Mouse (Mus musculus): Measurements from ENCODE around the gene Msantd2. TPM values are rescaled to one million over a fixed set of nuclear protein-coding genes. Genes with fewer than 3 reads are reported as not detected.

The Msantd2 gene
- 34.4 and 36.7 TPM in 2 replicates for polyA plus RNA-seq (2016; fragmentation: Nextera tagmentation; extraction: Ambion mirVana)

DNA sequence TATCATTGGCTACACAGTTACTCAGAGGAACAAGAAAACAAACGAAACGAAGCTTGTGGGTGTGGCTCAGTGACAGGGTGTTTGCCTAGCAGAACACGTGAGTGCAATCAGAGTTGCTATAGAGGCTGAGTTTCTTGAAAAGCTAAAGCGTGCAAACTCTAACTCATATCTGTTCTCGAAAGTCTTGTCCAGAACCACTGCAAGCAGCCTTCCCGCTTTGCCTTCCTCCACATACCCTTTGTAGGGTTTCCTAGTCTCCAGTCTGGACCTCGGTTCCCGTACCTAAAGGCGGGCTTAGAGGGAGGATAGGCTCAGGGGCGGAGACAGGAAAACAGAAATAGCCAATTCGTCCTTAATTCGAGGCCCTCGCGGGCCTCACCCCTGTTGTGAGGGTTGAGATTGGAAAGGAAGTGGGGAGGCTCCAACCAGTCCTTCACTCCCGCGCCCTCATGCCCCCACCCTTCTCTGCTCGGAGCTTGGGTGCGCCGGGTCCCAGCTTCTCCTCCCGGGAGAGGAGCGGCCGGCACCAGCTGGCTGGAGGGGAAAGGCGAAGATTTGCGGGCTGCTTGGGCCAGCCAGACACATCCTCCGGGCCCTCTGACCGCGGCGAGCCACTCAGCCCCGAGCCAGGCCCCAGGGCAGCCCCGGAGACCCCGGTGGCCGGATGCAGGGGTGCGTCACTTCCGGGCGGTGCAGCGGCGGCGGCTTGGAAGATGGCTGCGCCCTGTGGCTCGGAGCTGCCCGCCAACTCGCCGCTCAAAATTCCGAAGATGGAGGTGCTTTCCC lies at the start of gene Msantd2:
Gene Msantd2, plus strand, starts transcription at position 709 of the 786 bp plus-strand sequence.
- H3K36me3 ChIP-seq (replicated peaks) = peaks cover 19% of the 10 kb centered on the region
- H3K9me3 ChIP-seq = no peaks in the 10 kb centered on the region
- H3K27ac ChIP-seq (replicated peaks) = peak within 1 kb of the TSS; percentile 97
- H3K4me1 ChIP-seq = peaks cover 28% of the 10 kb centered on the region
- no peaks in the 10 kb centered on the region for H3K27me3 ChIP-seq (replicated peaks; ENCODE audit: low read depth, poor library complexity, severe bottlenecking)
- peak within 1 kb of the TSS; percentile 77 for H3K4me3 ChIP-seq
- whole genome bisulfite sequencing = under 1% methylated on average over 44 of the region's 44 CpGs
- DNase-seq (ENCODE audit: low spot score) = peak; percentile 95

DNA sequence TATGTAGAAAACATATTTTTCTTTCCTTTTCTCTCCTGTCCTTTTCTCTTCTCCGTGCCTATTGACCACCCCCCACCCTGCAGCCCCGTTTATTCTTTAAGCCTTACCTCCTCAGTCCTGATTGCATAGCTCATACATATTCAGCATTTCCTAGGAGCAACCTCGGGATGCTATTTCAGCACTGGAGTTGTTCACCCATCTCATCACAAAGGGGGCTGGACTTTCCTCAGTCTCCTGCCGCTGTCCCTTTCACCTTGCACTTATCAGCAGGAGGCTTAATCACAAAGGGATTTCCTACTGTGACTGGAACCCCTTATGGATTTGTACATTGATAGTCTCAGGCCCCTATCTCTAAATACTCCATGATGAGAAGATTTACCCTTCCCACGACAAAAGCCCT lies 36.7 kb upstream of the Msantd2 start:
- Histone ChIP-seq H3K36me3 (replicated peaks) (no peaks in the 10 kb centered on the region), H3K4me1 (peaks cover 27% of the 10 kb centered on the region), H3K27ac (replicated peaks) (no peak overlapping the region), H3K9me3 (no peaks in the 10 kb centered on the region), H3K4me3 (no peak overlapping the region), H3K27me3 (replicated peaks; ENCODE audit: low read depth, poor library complexity, severe bottlenecking) (peaks cover 84% of the 10 kb centered on the region)
- WGBS = 2% methylated on average over 5 of the region's 5 CpGs
- DNase-seq (ENCODE audit: low spot score) = no peak

DNA sequence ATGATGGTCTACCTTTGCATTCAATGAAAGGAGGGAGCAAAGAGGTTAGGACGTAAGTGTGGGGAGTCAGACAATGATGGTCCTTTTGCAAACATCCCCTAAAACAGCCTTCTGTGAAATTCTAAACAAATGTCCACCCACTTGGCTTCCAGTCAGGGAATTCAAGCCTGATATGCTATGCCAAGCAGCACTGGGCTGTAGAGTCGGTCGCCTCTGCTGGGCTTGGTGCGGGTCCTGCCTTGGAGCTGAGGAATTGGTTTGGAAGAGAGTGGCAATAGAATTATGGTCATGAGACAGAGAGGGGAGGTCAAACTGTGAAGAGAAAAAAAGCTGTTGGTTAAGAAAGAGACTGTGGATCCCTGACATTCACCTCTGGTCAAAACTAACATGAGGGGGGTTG lies 35.8 kb upstream of the Msantd2 start:
- peaks cover 88% of the 10 kb centered on the region for H3K27me3 ChIP-seq (replicated peaks; ENCODE audit: low read depth, poor library complexity, severe bottlenecking)
- DNase-seq (ENCODE audit: low spot score) = no peak
- WGBS = 37% methylated on average over 4 of the region's 4 CpGs
- no peak overlapping the region for H3K4me3 ChIP-seq
- no peaks in the 10 kb centered on the region for H3K36me3 ChIP-seq (replicated peaks)
- H3K27ac ChIP-seq (replicated peaks) = no peak overlapping the region
- peaks cover 27% of the 10 kb centered on the region for H3K4me1 ChIP-seq
- H3K9me3 ChIP-seq = no peaks in the 10 kb centered on the region

DNA sequence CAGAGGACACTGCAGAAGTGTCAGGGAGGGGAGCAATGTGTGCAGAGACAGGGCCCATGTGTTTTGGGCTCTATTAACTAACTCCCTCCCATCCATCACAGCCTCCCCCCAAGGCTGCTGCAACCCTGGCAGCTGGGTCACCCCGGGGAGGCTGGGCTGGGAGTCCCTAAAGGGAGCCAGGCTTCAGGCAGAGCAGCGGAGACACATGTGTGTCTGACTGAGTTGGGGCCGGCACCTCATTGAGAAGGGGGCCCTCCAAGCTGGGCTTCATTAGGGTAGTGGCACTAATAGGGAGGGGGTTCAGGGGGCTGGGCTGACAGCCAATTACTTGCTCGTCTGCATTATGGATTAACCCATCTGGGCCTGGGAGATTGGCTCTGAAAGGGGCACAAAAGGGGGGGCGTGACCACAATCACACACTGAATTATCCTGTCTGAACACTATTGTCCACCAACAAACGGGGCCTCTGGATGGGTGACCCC lies 35.1 kb upstream of the Msantd2 start:
- no peak overlapping the region for H3K4me3 ChIP-seq
- no peak for DNase-seq (ENCODE audit: low spot score)
- H3K36me3 ChIP-seq (replicated peaks) = no peaks in the 10 kb centered on the region
- H3K4me1 ChIP-seq = peaks cover 27% of the 10 kb centered on the region
- 6% methylated on average over 6 of the region's 6 CpGs for WGBS
- H3K9me3 ChIP-seq = no peaks in the 10 kb centered on the region
- no peak overlapping the region for H3K27ac ChIP-seq (replicated peaks)
- H3K27me3 ChIP-seq (replicated peaks; ENCODE audit: low read depth, poor library complexity, severe bottlenecking) = peaks cover 93% of the 10 kb centered on the region

DNA sequence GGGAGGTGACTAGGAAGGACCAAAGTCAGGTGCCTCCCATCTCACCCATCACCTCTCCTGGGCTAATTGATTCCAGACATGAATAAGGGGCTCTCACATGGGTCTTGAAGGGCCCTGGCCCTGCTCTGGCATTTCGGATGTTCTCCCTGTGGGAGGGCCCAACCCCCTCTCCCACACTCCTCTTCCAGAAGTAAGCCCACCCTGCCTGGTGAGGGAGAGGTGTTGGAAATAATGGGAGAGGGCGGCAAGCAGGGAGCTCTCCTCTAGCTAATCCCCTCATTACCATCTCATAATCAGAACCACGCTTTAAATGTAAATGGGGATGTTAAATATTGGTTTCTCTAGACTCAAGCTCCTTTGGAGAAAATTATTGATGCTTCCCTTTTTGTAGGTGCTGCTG lies 34.1 kb upstream of the Msantd2 start:
- no peak overlapping the region for H3K27ac ChIP-seq (replicated peaks)

DNA sequence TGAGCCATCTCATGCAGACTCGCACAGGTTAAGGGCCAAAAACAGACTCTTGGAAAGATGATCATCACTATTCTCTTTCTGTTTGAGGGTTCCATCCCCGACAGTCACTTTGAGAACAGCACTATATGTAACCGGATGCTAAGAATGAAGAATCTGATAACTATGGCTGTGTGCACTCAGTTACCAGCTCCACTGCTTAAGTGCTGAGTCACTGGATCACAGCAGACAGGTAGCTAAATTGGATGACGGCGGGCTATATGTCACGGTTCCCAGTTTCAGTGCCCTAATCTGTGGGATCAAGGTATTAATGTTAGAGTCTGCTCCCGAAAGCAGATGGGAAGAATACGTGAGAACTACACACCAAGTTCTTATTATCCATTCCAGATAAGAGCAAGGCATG lies 33.3 kb upstream of the Msantd2 start:
- Histone ChIP-seq H3K4me1 (peaks cover 39% of the 10 kb centered on the region), H3K4me3 (peak overlapping the region; percentile 50; the same call in 1 of the 2 replicates), H3K9me3 (no peaks in the 10 kb centered on the region), H3K27ac (replicated peaks) (no peak overlapping the region), H3K27me3 (replicated peaks; ENCODE audit: low read depth, poor library complexity, severe bottlenecking) (peaks cover 100% of the 10 kb centered on the region), H3K36me3 (replicated peaks) (no peaks in the 10 kb centered on the region)
- 3% methylated on average over 8 of the region's 8 CpGs for WGBS
- DNase-seq (ENCODE audit: low spot score) = no peak

More for the DNA sequence above, 34.1 kb upstream of the Msantd2 start:
- Histone ChIP-seq H3K4me1 (peaks cover 31% of the 10 kb centered on the region), H3K9me3 (no peaks in the 10 kb centered on the region), H3K27me3 (replicated peaks; ENCODE audit: low read depth, poor library complexity, severe bottlenecking) (peaks cover 100% of the 10 kb centered on the region), H3K36me3 (replicated peaks) (no peaks in the 10 kb centered on the region), H3K4me3 (no peak overlapping the region)
- no peak for DNase-seq (ENCODE audit: low spot score)
- 1% methylated on average over 3 of the region's 3 CpGs for WGBS

DNA sequence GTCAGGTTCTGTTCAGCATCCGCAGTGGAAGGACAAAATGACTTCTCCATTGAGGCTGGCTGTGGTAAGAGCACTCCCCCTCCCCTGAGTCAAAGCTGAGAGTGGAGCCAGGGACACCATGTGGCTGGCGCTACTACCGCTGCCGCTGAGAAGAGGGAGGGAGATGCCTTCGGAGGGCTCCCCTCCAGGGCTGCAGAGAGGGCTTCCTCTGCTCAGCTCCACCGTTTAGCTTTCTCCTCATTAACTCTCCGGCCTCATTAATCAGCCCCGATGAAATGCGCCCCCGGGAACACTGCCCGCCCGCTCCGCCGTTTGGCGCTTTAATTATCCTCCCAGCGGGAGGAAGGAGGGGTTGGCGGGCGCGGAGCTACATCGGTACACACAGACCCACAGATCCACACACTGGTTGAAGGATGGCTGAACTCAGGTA lies 32.6 kb upstream of the Msantd2 start:
- under 1% methylated on average over 20 of the region's 20 CpGs for WGBS
- Histone ChIP-seq H3K27ac (replicated peaks) (no peak overlapping the region; the same call in 1 of the 2 replicates), H3K4me1 (peaks cover 40% of the 10 kb centered on the region)

DNA sequence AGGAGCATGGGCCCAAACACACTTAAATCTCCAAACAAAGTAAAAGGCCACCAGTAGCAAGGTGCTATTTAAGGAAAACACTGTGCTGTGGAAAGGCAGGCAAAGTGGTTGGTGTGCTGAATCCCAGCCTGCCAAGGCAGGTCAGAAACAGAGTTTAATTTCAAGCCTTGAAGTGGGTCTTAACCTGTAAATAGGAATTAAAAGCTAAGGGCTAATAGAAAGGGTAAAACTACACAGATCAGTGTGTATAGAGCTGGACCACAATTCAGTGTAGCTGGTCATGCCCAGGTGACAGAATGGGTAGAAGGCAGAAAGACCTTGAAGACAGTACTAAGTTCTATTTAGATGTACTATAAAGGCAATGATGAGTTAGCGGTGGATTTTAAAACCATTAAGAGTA lies 32.0 kb upstream of the Msantd2 start:
- Histone ChIP-seq H3K4me3 (no peak overlapping the region), H3K27me3 (replicated peaks; ENCODE audit: low read depth, poor library complexity, severe bottlenecking) (peaks cover 100% of the 10 kb centered on the region), H3K27ac (replicated peaks) (no peak overlapping the region), H3K9me3 (no peaks in the 10 kb centered on the region), H3K4me1 (peaks cover 40% of the 10 kb centered on the region), H3K36me3 (replicated peaks) (no peaks in the 10 kb centered on the region)
- DNase-seq (ENCODE audit: low spot score) = no peak
- WGBS = 21% methylated on average over 1 of the region's 1 CpGs

More for the DNA sequence above, 32.6 kb upstream of the Msantd2 start:
- Histone ChIP-seq H3K9me3 (no peaks in the 10 kb centered on the region), H3K36me3 (replicated peaks) (no peaks in the 10 kb centered on the region), H3K27me3 (replicated peaks; ENCODE audit: low read depth, poor library complexity, severe bottlenecking) (peaks cover 100% of the 10 kb centered on the region), H3K4me3 (peak overlapping the region; percentile 50)
- peak; percentile 55 for DNase-seq (ENCODE audit: low spot score)

DNA sequence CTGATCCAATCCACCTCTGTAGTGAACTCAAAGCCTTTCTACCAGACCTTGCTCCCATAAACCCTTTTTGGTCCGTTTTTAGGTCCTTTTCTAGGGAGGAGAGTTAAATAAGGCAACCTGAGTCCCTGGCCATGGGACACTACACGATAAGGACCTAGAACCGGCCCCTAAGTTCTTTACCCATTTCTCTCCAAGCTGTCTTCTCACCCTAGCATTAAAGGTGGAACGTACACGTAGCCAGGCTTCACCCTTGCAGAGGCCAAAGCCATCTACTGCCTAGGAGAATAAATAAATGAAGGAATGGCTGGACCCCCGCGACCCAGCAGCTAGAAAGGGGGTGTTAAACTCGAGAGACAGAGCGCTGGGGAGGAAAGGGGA lies 29.5 kb upstream of the Msantd2 start:
- Histone ChIP-seq H3K27ac (replicated peaks) (no peak overlapping the region), H3K4me1 (peaks cover 30% of the 10 kb centered on the region), H3K9me3 (no peaks in the 10 kb centered on the region), H3K27me3 (replicated peaks; ENCODE audit: low read depth, poor library complexity, severe bottlenecking) (peaks cover 98% of the 10 kb centered on the region), H3K4me3 (peak overlapping the region; percentile 62), H3K36me3 (replicated peaks) (no peaks in the 10 kb centered on the region)
- WGBS = under 1% methylated on average over 9 of the region's 9 CpGs
- no peak for DNase-seq (ENCODE audit: low spot score)

DNA sequence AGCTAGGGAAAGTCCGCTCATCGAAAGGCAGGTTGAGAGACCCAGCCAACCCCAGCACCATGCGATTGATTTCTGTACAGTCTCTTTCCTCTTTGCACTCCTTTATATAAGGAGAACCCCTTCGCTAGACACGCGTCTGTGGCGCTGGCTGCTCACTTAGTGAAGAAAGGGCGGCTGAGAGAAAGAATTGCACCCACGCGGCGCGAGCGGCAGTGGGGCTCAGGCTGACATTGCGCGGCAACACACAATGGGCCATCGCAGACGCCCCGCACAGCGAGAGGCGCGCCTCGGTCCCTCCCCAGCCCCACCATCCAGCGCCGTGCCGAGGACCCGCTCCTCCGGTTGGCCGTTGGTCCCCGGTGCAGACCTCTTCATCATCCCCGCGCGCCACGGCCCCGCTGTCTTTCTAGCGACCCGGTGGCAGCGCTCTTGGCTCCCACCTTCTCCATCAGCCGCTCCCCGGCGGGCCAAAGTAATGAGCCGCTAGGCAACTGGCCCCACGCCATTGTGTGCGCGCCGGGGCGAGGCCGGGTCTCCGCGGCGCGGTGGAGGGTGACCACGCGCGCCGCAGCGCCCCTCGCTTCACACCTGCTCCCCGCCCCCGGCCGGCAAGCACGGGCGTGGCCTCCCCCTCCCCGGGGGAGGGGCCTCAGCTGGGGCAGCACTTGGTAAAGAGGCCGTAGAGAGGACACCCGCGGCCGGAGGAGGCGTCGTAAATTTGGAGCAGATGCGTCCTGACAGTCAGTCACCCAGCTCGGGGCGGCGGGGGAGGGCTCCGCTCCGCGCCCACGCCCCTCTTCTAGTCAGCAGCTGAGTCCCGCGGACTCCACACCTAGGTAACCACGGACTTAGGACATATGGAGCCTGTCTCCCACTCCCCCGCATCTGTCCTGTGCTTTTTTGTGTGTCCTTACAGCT lies 28.8 kb upstream of the Msantd2 start:
- under 1% methylated on average over 81 of the region's 81 CpGs for WGBS
- peak; percentile 70 for DNase-seq (ENCODE audit: low spot score)
- H3K27me3 ChIP-seq (replicated peaks; ENCODE audit: low read depth, poor library complexity, severe bottlenecking) = peaks cover 92% of the 10 kb centered on the region
- H3K9me3 ChIP-seq = no peaks in the 10 kb centered on the region
- peak overlapping the region; percentile 62 for H3K4me3 ChIP-seq
- H3K4me1 ChIP-seq = peaks cover 25% of the 10 kb centered on the region
- H3K27ac ChIP-seq (replicated peaks) = peak overlapping the region; percentile 59
- no peaks in the 10 kb centered on the region for H3K36me3 ChIP-seq (replicated peaks)

DNA sequence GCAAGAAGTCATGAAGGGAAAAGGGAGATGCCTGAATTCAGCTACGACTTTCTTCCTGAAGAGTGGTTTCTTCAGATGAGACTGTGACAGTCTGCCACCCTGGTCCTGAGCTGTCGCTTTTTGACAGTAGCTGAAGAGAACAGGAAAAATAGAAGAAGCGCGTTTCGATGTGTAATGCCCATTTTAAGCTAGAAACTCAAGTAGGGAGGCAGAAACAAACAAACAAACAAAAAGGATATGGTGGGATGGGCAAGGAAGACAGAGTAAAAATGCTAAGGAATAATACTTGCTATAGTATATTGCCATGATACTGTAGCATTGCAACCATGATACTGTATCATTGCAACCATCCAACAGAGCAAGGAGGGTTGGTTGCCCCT lies 28.2 kb upstream of the Msantd2 start:
- Histone ChIP-seq H3K4me1 (peaks cover 24% of the 10 kb centered on the region), H3K27me3 (replicated peaks; ENCODE audit: low read depth, poor library complexity, severe bottlenecking) (peaks cover 86% of the 10 kb centered on the region), H3K9me3 (no peaks in the 10 kb centered on the region), H3K27ac (replicated peaks) (no peak overlapping the region), H3K4me3 (peak overlapping the region; percentile 62), H3K36me3 (replicated peaks) (no peaks in the 10 kb centered on the region)
- 12% methylated on average over 5 of the region's 5 CpGs for WGBS
- no peak for DNase-seq (ENCODE audit: low spot score)

DNA sequence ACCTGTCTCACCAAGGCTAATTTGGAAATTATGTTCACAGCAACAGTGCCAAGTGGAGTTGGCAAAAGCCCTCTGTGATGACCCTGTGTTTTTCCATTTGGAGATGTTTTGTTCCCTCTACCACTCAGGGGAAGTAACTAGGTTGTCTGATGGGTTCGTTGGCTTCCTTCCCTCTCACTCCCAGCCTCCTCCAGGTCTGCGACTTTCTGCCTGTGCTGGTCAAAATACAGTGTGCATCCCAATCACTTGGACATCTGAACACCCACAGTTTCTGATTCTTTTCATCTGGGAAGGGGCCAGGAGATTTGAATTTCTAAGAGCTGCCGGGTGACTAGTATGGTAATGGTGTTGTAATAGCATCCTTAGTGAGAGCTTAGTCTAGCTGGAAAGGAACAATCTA lies 27.5 kb upstream of the Msantd2 start:
- 6% methylated on average over 3 of the region's 3 CpGs for WGBS
- H3K4me3 ChIP-seq = no peak overlapping the region
- peaks cover 18% of the 10 kb centered on the region for H3K4me1 ChIP-seq
- no peak overlapping the region for H3K27ac ChIP-seq (replicated peaks)
- H3K9me3 ChIP-seq = no peaks in the 10 kb centered on the region
- no peak for DNase-seq (ENCODE audit: low spot score)
- H3K27me3 ChIP-seq (replicated peaks; ENCODE audit: low read depth, poor library complexity, severe bottlenecking) = peaks cover 79% of the 10 kb centered on the region
- H3K36me3 ChIP-seq (replicated peaks) = no peaks in the 10 kb centered on the region
